Mouse (Mus musculus): ENCODE measurements at regions not wholly inside any gene's neighbourhood (a gene's known extent, or its start where the extent isn't known, plus 50 kb on each side); places are given as distances from the start of the nearest gene placed in this dataset.

- 50% methylated on average over 5 of the region's 5 CpGs for WGBS
- H3K4me3 ChIP-seq (replicated peaks) = no peak overlapping the region
Observed at GRCm38 (mm10) chr2:166206396-166207144, 51.1 kb upstream of the Sulf2 start.

More at GRCm38 (mm10) chr2:166206396-166207144, 51.1 kb upstream of the Sulf2 start:
- no peak for ATAC-seq
- no peak overlapping the region for H3K4me2 ChIP-seq (replicated peaks)
- no peaks in the 10 kb centered on the region for H3K4me1 ChIP-seq (replicated peaks)
- H3K9me3 ChIP-seq = no peaks in the 10 kb centered on the region
- no peak overlapping the region for H3K9ac ChIP-seq
- no peak overlapping the region for H3K27ac ChIP-seq
- no peaks in the 10 kb centered on the region for H3K27me3 ChIP-seq (replicated peaks)
- no peaks in the 10 kb centered on the region for H3K36me3 ChIP-seq
